Mouse (Mus musculus) embryo, embryonic 11.5 days (tissue): Measurements from ENCODE around the gene Mtx2.

Source experiments
- DNase-seq: peaks from one replicate; pipeline ENCODE4 v3.0.0-alpha.2; 2012; ENCODE audit warnings: low read depth, low spot score

Gene Mtx2

GRCm38 (mm10) chr2:74917880-74918537 lies 92.4 kb downstream of the Mtx2 start:
- DNase-seq = no peak

GRCm38 (mm10) chr2:74925968-74926814 lies 100.6 kb downstream of the Mtx2 start:
- no peak for DNase-seq
